Mouse (Mus musculus) G1E-ER4 (cell line): Measurements from ENCODE around the gene Fam89a. TPM values are rescaled to one million over a fixed set of nuclear protein-coding genes. Genes with fewer than 3 reads are reported as not detected.

Experiments used
- GATA1 ChIP-seq: IDR thresholded peaks from one replicate; pipeline ENCODE4 v1.8.0; 2012; ENCODE audit warnings: low read length, inconsistent platforms
- polyA plus RNA-seq: library from polyadenylated mRNA; stranded (reverse); fragments of >175 nt; gene quantifications from 2 replicates; pipeline ENCODE4 v1.2.3, GENCODE M21; 2012

Fam89a gene
- not detected in 2 replicates for polyA plus RNA-seq

DNA sequence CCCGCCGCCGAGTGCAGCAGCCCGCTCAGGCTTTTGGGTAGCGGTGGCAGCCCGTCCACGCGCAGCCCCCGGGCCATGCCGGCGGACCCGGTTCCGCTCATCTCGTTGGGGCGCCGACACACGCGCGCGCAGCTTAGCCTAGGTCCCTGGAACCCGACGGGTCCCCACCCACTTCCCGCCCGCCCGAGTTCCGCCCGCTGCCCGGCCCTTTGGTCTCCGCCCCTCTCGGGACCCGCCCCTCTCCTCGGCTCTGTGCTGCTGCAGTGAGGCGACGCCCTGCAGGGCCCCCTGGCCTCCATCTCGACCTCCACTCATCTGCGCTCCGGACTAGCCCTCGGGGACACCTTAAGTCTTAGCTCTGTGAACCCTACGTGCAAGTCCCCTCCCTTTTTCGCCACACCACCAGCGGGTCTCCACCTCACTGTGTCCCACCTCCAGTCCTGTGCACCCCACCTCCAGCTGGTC is at the start of gene Fam89a:
TSS of gene Fam89a (minus strand) at position 124 of the 465 bp plus-strand sequence.
- no peak for TF ChIP-seq GATA1

DNA sequence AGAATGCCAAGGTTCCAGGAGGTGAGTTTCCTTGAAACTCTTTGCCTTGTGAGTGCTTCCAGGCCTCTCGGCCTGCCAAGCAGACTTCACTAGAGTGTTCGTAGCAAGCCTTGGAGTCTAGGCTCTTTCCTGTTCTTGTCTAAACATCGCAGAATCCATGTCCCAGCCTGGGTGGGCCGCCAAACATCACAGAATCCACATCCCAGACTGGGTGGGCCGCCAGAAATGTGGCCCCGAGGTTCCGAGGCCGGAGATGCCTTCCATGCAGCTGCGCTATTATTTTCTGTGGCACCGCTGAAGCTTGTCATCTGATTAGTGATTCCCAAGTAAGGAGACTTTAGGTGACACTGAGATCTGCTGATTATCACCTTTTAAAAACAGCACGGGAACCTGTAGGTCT is 48.9 kb upstream of the Fam89a start:
- TF ChIP-seq GATA1: no peak

DNA sequence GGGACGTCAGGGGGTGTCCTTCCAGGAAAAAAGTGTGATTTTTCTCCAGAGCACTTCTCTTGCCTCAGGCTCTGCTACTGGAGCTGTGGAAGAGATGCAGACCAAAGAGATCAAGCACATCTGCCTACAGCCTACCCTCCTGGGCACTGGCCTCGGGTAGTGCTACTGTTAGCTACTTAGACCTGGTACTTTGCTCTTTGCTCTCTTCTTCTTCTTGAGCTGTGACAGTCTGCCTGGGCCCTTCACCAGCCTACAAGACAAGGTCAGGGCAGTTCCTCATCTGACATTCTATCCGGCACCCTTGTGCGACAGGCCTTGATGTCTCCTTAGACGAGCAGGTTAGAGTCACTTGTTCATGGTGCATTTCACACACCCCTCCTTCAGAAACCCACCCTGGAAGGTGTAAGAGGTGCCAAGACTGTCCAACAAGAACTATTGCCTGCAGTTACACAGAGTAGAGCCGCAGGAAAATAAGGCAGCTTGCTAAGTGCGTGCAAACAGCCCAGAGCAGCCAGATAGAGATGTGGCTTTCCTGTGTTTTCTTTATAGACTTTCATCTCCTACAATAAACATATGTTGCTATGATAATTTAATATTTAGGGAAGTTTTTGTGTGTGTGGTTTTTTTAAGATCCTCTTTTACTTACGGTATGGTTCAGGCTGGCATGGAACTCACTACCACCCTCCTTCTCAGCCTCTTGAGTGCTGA is 44.3 kb upstream of the Fam89a start:
- no peak for TF ChIP-seq GATA1

DNA sequence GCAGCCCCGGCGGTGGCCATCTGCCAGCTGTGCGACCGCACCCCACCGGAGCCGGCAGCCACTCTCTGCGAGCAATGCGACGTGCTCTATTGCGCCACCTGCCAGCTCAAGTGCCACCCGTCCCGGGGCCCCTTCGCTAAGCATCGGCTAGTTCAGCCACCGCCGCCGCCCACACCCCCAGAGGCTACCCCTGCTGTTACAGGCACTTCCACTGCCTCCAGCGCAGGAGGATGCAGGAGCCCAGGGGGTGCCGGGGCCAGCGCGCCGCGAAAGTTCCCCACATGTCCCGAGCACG is 42.8 kb upstream of the Fam89a start:
- no peak for TF ChIP-seq GATA1

- TF ChIP-seq GATA1: no peak
Measured at GRCm38 (mm10) chr8:124793661-124794485, 42.2 kb upstream of the Fam89a start.

DNA sequence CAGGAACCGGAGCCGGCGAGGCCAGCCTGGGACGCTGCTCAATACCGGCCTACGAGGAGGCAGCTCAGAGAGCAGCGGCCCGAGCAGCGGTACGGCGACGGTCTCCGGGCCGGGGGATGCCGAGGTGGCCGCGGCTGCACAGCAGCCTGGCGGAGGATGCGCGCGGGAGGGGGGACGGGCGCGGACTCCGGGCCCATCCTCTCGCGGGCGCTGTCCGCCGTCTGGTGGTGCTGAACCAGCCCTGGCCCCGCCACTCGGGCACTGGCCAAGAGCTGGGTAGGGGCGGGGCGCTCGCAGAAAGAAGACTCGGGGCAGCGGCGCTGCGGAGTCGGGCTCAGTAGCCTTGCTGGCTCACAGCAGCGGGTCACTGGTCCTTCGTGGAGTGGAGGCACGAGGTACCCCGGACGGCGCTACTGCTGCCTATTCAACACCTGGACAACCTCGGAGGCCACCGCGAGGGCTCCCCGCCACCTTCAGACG is 41.6 kb upstream of the Fam89a start:
- TF ChIP-seq GATA1: no peak

- TF ChIP-seq GATA1: no peak
Measured at GRCm38 (mm10) chr8:124792708-124793107, 41.1 kb upstream of the Fam89a start, which contains the start of gene Trim67. Gene Trim67 (plus strand): TSS chr8:124793092.

GRCm38 (mm10) chr8:124792186-124792585 is 40.6 kb upstream of the Fam89a start:
- TF ChIP-seq GATA1: no peak

DNA sequence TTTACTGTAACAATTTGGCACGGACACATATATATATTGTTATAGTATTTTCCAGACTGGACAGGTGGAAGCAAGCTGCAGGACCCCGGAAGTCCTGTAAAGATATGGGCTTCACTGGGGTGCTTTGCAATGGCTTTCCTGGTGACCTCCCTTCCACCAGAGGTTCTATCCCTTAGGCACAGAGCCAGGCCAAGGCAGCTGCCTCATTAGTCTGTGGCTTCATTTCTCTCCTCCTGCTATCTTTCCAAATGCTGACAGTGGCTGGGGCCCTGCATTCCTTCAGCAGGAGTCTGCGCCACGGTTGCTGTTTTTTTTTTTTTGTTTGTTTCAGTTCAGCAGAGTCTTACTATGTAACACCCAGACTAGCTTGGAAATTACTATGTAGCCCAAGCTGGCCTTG is 40.1 kb upstream of the Fam89a start:
- no peak for TF ChIP-seq GATA1

GRCm38 (mm10) chr8:124790676-124791075 is 39.0 kb upstream of the Fam89a start:
- no peak for TF ChIP-seq GATA1

- no peak for TF ChIP-seq GATA1
Measured at GRCm38 (mm10) chr8:124784613-124785012, 33.0 kb upstream of the Fam89a start.

GRCm38 (mm10) chr8:124783228-124783627 is 31.6 kb upstream of the Fam89a start:
- no peak for TF ChIP-seq GATA1

- TF ChIP-seq GATA1: no peak
Measured at GRCm38 (mm10) chr8:124782431-124782830, 30.8 kb upstream of the Fam89a start.

DNA sequence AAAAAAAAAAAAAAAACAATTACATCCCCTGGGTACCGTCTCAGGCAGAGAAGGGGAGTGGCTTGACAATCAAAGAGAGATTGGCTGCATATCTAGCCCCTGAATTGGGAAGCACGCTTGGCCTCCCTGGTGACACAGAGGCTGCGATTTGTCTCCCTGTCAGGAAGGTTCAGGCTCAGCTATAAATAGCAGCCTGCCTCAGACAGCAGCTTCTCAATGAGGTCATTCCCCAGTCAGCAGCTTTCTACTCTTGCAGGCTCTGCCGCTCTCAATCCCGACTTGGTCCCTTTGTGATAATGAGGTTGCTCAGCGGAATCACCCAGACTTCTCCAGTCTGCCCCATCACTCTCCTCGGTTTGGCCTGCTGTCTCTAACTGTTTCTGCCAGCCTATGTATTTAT is 28.6 kb upstream of the Fam89a start:
- no peak for TF ChIP-seq GATA1

DNA sequence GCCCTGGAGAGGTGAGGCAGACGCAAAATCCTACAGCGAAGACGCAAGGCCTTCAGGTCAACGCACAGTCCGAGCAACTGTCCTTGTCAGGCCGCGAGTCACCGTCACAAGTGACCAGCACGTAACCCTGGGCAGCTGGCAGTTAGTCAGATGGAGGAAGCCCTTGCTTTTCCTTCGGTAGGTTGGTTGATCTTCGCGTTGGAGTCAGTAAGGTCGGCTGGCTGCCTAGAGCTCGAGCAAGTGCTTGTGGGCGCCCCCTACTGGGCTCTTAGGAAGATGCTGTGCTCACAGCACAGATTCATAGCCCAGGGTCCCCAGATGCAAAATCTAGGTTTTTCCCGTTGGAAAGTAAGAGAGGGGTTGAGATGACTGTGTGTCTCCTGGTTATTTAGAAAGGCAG is 24.1 kb upstream of the Fam89a start:
- no peak for TF ChIP-seq GATA1

- no peak for TF ChIP-seq GATA1
Measured at GRCm38 (mm10) chr8:124772389-124772788, 20.8 kb upstream of the Fam89a start.

DNA sequence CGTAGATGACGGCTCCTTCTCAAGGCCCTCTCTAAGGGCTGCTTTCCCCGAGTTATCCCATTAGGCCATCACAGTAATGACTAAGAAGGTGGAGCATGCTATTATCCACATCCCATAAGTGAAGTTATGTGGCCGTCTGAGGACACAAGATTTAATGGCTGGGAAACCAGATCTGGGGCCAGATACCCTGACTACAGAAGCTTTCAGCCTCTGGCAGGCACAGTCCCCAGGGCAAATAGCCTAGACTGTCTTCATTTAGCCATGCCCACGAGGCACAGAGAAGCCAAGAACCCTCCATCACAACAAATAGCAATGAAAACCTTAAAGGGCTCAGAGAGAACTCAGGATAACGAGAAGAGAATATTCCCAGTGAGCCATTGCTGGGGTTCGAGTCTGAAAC is 11.4 kb upstream of the Fam89a start:
- TF ChIP-seq GATA1: no peak
